Mouse (Mus musculus) bone marrow, adult 2 months (tissue): ENCODE data around the gene Hsd11b2.

ENCODE experiments used
- CTCF ChIP-seq: fragments of 200-500 bp; IDR thresholded peaks from 2 replicates; pipeline ENCODE4 v1.5.1; 2011; ENCODE audit warnings: low read length, control low read depth; ENCODE audit not compliant: control insufficient read depth, insufficient read depth
- POLR2A ChIP-seq: fragments of 200-500 bp; IDR thresholded peaks from 2 replicates; pipeline ENCODE4 v1.6.1; 2011; ENCODE audit warnings: low read depth, mild to moderate bottlenecking, control low read depth, low read length, borderline replicate concordance; ENCODE audit not compliant: control insufficient read depth

- no peak for TF ChIP-seq POLR2A
- no peak for TF ChIP-seq CTCF
Measured at GRCm38 (mm10) chr8:105552824-105553223, 34.3 kb downstream of the Hsd11b2 start.
